Mouse (Mus musculus) thymus, adult 2 months (tissue): ENCODE data around the gene Sorbs1. TPM values are rescaled to one million over a fixed set of nuclear protein-coding genes. Genes with fewer than 3 reads are reported as not detected.

Experiments
- DNase-seq: peaks from one replicate; pipeline ENCODE4 v3.0.0; 2021
- H3K27ac ChIP-seq: fragments of 200-500 bp; 2 replicates; pipeline ENCODE4 v1.5.1; 2012; ENCODE audit warnings: low read length, control low read depth; ENCODE audit not compliant: control insufficient read depth, insufficient read depth
- H3K27me3 ChIP-seq: fragments of 200-500 bp; 2 replicates; pipeline ENCODE4 v1.6.1; 2012; ENCODE audit warnings: mild to moderate bottlenecking, low read length, moderate library complexity, mixed read lengths; ENCODE audit not compliant: control insufficient read depth, insufficient read depth
- H3K36me3 ChIP-seq: fragments of 200-500 bp; 2 replicates; pipeline ENCODE4 v1.6.1; 2012; ENCODE audit warnings: mild to moderate bottlenecking, low read length, moderate library complexity; ENCODE audit not compliant: control insufficient read depth, insufficient read depth
- H3K4me1 ChIP-seq: fragments of 200-500 bp; replicated peaks from 2 replicates; pipeline ENCODE4 v1.6.1; 2012; ENCODE audit warnings: low read length; ENCODE audit not compliant: control insufficient read depth, insufficient read depth
- H3K4me3 ChIP-seq: fragments of 200-500 bp; 2 replicates; pipeline ENCODE4 v1.5.1; 2012; ENCODE audit warnings: mild to moderate bottlenecking, low read length, control low read depth, moderate library complexity; ENCODE audit not compliant: control insufficient read depth, insufficient read depth
- CTCF ChIP-seq: fragments of 200-500 bp; IDR thresholded peaks from 2 replicates; pipeline ENCODE4 v1.5.1; 2012; ENCODE audit warnings: mild to moderate bottlenecking, control low read depth, low read length, moderate library complexity, borderline replicate concordance; ENCODE audit not compliant: control insufficient read depth, poor library complexity, insufficient read depth; ENCODE audit errors: extremely low read depth
- POLR2A ChIP-seq: fragments of 200-500 bp; IDR thresholded peaks from 2 replicates; pipeline ENCODE4 v1.6.1; 2012; ENCODE audit warnings: mild to moderate bottlenecking, low read length, control low read depth, moderate library complexity; ENCODE audit not compliant: control insufficient read depth, poor library complexity, insufficient read depth; ENCODE audit errors: extremely low read depth
- WGBS: fragments of 180-500 bp; shearing (Covaris S2); methylation state at CpG from one replicate; pipeline ENCODE4 v1.1.7; 2018; 5-methylcytosine and 5-hydroxymethylcytosine counted together
- polyA plus RNA-seq: library from polyadenylated mRNA; depleted of rRNA; stranded (reverse); fragments of >200 nt; gene quantifications from 2 replicates; pipeline ENCODE4 v1.2.3, GENCODE M21; 2012

Gene Sorbs1
- polyA plus RNA-seq, 1 experiment, result 14.0 TPM

- Histone ChIP-seq H3K4me1 (peaks cover 3% of the 10 kb centered on the region), H3K27me3 (no peaks in the 10 kb centered on the region), H3K4me3 (no peak overlapping the region), H3K36me3 (no peaks in the 10 kb centered on the region), H3K27ac (no peak overlapping the region)
- no peak for TF ChIP-seq POLR2A
- DNase-seq, result no peak
- 89% methylated on average over 8 of the region's 8 CpGs for WGBS
These were observed 80.2 kb downstream of the Sorbs1 start for GRCm38 (mm10) chr19:40433316-40433912.

- WGBS, result 86% methylated on average over 4 of the region's 4 CpGs
- H3K27me3 ChIP-seq, result no peaks in the 10 kb centered on the region
- no peaks in the 10 kb centered on the region for H3K4me1 ChIP-seq
- H3K4me3 ChIP-seq, result no peak overlapping the region
- no peak overlapping the region for H3K27ac ChIP-seq
- TF ChIP-seq POLR2A, result no peak
- TF ChIP-seq CTCF, result no peak
- no peak for DNase-seq
- no peaks in the 10 kb centered on the region for H3K36me3 ChIP-seq
These were observed 81.6 kb downstream of the Sorbs1 start for GRCm38 (mm10) chr19:40431969-40432368.

GRCm38 (mm10) chr19:40429572-40429971, 84.0 kb downstream of the Sorbs1 start:
- H3K4me1 ChIP-seq, result no peaks in the 10 kb centered on the region
- no peak for TF ChIP-seq POLR2A
- DNase-seq, result no peak
- H3K36me3 ChIP-seq, result no peaks in the 10 kb centered on the region
- no peak overlapping the region for H3K27ac ChIP-seq
- no peak overlapping the region for H3K4me3 ChIP-seq
- 85% methylated on average over 3 of the region's 3 CpGs for WGBS
- H3K27me3 ChIP-seq, result no peaks in the 10 kb centered on the region

- 96% methylated on average over 3 of the region's 3 CpGs for WGBS
- no peak for TF ChIP-seq CTCF
- TF ChIP-seq POLR2A, result no peak
- Histone ChIP-seq H3K27ac (no peak overlapping the region), H3K36me3 (no peaks in the 10 kb centered on the region), H3K4me1 (no peaks in the 10 kb centered on the region), H3K27me3 (no peaks in the 10 kb centered on the region), H3K4me3 (no peak overlapping the region)
- no peak for DNase-seq
These were observed 84.4 kb downstream of the Sorbs1 start for GRCm38 (mm10) chr19:40429169-40429568.

GRCm38 (mm10) chr19:40426103-40426960, 87.2 kb downstream of the Sorbs1 start:
- no peak for DNase-seq
- no peak overlapping the region for H3K27ac ChIP-seq
- no peaks in the 10 kb centered on the region for H3K36me3 ChIP-seq
- H3K27me3 ChIP-seq, result no peaks in the 10 kb centered on the region
- TF ChIP-seq CTCF (no peak), POLR2A (no peak)
- no peak overlapping the region for H3K4me3 ChIP-seq
- no peaks in the 10 kb centered on the region for H3K4me1 ChIP-seq
- 87% methylated on average over 16 of the region's 16 CpGs for WGBS

GRCm38 (mm10) chr19:40425326-40425725, 88.3 kb downstream of the Sorbs1 start:
- H3K27ac ChIP-seq, result no peak overlapping the region
- no peak for DNase-seq
- no peaks in the 10 kb centered on the region for H3K4me1 ChIP-seq
- H3K27me3 ChIP-seq, result no peaks in the 10 kb centered on the region
- no peak overlapping the region for H3K4me3 ChIP-seq
- no peaks in the 10 kb centered on the region for H3K36me3 ChIP-seq
- no peak for TF ChIP-seq POLR2A
- TF ChIP-seq CTCF, result no peak
- 53% methylated on average over 5 of the region's 5 CpGs for WGBS
